Mouse (Mus musculus): ENCODE measurements around the gene Tmem98.

The Tmem98 gene

DNA sequence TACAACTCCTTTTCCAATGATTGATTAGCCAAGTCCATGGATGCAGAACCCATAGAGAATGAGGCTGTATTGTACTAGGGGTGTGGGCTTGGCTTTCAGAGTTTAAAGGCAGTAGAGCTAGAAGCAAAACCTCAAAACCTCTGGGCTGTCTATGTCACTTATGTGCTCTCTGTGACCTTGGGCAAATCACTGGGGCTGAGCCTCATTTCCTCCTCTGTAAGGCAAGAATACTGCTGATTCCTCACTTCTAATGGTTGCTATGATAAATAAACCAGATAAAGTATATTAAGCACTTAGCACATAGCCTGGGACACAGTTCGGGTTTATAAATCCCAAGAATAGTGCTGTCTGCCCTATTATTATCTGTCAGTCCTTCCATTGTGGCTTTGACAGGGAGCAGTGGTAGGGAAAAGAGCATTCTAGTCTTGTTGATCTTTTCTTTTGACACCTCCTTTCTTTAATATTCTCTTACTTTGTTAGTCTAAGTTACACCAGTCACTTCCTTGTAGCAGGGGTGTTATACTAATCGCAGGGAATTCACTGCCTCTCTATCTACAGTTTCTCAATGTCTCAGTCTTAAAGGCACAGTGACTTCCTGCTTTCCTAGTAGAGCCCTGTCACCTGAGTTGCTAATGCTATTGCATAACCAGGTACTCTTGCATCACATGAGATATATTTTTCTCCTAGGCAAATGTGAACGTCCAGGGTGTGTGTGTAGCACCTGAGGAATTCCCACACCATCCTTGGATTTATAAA, 18.1 kb upstream of the Tmem98 start:
- no peak for DNase-seq (ENCODE audit: low spot score)

DNA sequence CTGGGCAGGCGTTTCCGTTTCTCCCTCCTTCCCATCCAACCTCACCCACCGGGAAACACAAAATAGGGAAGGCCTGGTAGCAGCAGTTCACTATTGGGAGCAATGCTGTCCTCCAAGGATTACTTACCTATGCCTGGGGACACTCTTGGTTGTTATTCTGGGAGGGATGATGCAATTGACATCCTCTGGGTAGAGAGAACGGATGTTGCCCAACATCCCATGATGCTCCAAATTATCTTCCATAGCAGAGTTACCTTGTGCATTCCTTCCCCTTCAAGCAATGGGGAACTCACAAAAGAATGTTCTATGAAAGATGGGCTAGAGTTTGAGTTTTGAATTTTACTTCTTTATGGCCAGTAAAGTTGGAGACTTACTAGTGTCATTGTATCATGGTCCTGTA, 16.6 kb upstream of the Tmem98 start:
- no peak for DNase-seq (ENCODE audit: low spot score)

DNA sequence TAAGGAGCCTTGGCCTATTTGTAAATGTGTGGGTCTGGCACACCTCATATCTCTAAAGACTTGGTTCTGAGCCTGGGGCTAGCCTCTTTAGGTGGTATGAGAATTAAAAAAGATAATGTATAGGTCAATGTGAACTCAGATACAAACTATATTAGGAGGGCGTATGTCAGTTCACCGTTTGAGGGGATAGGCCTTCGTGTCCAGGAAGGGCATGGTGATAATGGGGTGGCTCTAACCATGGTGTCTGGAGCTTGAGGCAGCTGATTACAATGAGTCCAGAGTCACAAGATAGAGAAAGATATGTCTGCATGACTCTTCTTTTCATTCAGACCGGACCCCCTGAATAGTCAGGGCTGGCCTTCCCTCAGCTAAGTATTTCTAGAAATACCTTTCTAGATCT, 15.7 kb upstream of the Tmem98 start:
- DNase-seq (ENCODE audit: low spot score), result no peak

DNA sequence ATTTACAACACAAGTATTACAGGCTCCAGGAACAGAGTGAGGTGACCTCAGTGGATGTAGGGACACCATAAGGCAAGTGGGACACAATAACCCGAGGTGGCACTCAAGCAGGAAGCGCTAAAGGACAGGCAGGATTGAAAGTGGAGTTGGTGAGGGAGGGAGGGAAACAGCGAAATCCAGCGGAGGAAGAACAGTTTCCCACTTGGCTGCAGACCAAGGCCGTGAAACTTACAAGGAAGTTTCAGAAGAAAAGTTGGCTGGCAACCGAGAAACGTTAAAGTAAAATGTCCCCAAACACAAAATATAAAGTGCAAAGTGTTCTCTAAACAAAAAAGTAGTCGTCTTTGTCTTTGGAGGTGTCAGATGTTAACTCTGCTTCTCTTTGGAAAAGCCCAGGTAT, 14.5 kb upstream of the Tmem98 start:
- DNase-seq (ENCODE audit: low spot score), result peak; percentile 52

DNA sequence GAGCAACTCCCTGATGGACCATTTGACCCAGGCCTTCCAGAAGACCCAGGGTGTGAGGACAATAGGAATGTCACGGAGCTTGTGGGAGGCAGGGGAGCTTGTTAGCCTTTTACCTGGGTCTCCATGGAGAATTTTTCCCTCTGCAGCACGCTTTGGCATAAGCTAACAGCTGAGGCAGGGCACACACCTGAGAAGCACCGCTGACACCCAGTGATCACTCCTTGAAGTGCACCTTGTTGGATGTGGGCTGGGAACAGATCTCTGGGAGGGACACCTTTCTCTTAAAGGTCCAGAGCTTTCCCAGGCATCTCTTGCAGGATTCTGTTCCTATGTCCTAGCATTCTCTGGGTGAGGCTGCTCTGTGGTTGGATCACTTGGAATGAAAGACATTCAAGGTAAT, 10.0 kb upstream of the Tmem98 start:
- no peak for DNase-seq (ENCODE audit: low spot score)

DNA sequence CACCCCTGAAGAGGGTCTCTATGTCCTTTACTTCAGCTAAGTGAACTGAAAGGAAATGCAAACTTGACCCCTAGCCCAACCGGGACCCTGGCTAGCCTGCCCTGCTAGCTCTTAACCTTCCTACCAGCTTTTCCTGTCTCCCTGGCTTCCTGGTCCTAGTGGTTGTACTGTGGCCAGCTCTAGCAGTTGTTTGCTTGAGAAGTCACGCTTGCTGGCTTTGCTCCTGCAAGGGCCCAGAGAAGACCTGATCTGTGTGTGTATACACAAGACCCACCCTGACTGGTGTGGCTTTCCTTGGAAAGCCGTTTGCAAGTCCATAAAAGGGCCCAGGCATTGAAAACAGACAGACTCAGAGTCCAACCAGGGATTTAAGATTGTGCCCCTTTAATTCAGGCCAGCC, 7.3 kb upstream of the Tmem98 start:
- peak; percentile 23 for DNase-seq (ENCODE audit: low spot score)

DNA sequence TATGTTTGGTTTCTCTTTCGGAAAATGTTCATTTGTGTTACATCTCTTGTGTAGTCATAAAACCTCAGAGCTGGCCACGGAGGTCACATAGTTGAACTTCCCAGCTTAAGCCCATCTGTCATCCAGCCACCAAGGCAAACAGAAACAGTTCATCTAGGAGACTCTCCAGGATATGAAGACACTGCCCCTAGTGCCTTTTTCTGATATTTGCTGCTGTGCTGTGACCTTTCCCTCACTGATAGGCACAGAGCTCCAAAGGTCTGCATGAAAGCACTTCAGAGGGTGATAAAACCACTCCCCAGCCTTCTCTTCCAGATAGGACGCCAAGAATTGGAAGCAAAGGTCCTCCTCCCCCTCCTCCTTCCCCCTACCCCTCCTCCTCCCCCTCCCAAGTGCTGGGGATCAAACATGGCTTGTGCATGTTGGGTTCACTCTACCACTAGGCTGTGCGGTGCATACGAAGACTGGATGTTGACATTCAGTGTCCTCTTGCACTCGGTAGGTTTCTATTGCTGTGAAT, 1.4 kb upstream of the Tmem98 start:
- peak; percentile 35 for DNase-seq (ENCODE audit: low spot score)

DNA sequence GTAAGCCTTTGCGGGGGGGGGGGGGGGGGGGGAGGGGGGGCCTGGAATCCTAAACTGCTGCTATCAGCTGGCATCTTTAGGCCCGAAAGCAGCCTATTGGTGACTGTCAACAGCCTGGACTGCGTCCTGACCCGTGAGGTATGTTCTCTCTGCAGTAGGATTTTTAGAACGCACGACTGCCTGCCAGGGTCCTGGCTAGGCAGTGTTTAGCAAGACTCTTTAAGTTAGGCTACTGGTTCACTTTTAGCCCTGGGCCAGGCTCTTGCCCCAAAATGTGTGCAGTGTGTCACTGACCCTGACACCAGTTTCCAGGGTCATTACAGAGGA, 346 bp upstream of the Tmem98 start:
- DNase-seq (ENCODE audit: low spot score), result no peak

DNA sequence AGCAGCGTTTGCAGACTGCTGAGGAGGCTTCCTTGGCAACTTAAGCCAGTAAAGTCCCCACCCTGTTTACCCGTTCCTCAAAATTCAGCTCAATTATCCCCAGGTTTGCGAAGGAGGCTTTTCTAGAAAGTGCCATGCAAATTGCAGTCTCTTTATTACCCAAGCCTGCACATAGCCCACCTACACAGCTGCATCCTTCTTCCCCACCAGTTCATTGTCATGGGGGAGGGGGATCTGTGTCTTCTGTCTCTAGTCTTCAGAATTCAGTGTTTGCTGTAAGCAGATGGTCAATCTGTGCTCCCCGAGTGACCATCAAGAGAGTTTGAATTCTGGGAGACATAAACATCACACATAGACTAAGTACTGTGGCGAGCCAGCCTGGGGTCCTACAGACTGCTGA, 1.2 kb downstream of the Tmem98 start:
- no peak for DNase-seq (ENCODE audit: low spot score)

DNA sequence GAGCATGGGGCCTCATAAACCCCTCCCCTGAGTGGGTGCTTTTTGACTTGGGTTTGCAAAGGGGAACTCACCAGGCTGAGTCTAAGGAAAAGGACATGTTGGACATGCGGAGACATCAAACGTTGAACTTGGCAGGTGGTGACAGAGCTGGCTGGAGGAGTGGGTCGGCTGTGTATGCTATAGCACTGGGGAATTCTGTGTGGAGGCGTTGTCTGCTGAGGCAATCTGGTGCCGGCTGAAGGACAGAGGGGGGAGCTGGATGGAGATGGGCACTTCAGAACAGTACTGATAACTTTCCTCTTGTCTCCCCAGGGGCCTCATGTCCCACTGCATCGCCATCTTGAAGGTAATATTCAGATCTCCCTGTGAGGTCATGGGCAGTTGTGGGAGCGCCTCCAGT, 5.4 kb downstream of the Tmem98 start:
- no peak for DNase-seq (ENCODE audit: low spot score)

DNA sequence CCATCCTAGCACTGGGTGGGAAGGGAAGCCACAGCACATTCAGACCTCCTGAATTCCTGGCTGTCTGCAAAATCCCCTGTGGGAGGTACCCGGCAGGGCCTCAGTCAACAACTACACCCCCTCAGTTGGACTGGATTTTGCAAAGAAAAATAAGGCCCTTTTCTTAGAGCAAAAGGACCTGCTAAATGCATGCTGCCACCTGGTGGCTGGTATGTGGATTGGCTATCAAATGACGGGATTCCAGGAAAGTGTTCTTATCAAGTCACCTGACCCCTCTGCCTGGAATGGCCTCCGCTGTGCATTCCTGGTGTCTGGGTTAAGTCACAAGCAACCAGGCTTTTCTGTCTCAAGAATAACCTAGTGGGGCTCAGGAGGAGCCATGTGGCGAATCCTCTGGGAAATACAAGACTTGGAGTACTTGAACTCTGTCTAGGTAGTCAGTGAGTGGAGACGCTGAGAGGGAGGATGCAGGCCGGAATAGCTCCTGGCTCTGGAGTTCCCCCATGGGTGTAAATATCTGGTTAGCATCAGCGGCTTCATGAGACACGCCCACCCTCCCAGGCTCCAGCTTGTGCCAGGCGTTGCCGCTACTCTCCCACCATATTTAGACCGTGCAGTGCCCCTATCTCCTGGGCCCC, 8.2 kb downstream of the Tmem98 start:
- DNase-seq (ENCODE audit: low spot score), result peak; percentile 71

DNA sequence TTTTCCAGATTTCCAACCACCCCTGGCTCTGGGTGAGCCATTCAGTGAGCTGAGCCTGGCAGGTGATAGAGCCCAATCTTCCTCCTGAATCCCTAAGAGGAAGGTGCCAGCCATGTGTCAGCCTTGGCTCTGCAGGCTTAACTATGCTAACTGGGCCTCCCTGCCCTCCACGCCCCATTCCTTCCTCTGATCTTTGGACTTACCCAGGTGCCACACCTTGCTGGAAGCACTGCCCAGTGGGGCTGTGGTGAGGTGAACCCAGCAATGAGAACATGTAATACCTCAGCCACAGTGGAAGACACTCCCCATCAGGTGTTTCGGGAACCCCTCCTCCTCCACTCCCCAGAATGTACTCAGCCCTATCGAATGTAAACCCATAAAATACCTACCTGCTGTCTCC, 10.1 kb downstream of the Tmem98 start:
- no peak for DNase-seq (ENCODE audit: low spot score)

DNA sequence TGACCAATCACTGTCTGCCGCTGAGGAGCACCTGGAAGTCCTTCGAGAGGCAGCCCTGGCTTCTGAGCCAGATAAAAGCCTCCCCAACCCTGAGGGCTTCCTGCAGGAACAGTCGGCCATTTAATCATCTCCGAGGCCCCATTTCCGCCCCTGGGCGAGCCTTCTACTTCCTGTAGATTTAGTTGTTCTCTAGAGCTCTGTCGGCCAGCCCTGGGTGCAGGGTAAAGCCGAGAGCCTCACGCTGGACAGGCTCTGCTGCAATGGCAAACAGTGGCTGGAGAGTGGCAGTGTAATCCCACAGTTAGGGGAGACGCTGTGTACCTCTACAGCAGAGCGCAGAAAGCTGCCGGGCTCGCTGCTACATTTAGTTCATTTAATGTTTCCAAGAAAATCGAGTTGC, 11.3 kb downstream of the Tmem98 start:
- no peak for DNase-seq (ENCODE audit: low spot score)

DNA sequence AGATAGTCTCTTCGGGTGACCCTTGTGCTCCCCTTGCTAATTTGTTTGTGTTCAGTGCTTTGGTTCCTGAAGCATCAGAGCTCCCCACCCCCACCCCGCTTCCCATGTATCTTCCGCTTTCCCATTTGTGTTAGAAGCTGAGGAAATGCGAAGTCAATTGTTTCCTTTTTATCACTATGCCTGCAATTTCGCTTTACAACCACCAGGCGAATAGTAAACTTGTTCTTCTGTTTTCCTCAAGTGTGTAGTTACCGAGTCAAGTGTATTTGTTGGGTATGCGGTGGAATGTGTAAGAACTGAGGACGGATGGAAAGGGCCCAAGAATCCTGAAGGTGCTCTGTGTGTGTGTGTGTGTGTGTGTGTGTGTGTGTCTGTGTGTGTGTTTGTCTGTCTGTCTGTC, 11.8 kb downstream of the Tmem98 start:
- no peak for DNase-seq (ENCODE audit: low spot score)

DNA sequence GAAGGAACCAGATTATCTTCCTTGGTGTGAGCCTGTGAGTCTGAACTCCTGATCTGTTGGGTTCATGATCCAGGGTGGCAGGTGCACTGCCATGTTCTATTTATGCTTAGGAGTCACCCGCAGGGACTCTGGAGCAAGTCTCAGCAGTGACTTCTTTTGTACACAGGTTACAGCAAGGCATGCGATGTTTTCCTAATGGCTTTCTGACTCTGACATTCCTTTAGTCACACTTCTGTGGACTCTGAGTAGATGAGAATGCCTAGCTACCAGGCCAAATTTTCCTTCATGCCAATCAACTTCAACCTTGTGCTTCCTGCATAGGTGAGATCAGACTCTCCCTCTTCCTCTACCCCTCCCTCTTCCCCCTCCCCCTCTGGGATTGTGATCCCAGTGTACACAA, 25.4 kb downstream of the Tmem98 start:
- DNase-seq (ENCODE audit: low spot score), result no peak

DNA sequence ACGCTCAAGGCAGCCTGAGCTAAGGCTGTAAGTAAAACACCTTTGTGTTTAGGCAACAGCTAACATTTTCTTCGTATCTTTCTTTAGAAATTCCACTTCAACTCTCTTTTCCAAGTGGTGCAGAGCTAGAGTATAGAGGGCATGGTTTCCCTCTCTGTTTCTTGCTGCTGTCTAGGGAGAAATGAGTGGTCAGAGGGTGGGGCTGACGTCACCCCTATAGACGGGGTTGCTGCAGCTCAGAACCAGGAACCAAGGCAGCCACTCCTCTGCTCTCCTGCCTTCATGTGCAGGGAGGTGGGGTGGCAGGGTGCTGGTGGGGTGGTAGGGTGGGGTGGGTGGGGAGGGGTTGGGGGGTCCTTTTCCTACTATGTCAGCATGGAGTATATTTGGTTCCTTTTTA, 25.9 kb downstream of the Tmem98 start:
- no peak for DNase-seq (ENCODE audit: low spot score)

DNA sequence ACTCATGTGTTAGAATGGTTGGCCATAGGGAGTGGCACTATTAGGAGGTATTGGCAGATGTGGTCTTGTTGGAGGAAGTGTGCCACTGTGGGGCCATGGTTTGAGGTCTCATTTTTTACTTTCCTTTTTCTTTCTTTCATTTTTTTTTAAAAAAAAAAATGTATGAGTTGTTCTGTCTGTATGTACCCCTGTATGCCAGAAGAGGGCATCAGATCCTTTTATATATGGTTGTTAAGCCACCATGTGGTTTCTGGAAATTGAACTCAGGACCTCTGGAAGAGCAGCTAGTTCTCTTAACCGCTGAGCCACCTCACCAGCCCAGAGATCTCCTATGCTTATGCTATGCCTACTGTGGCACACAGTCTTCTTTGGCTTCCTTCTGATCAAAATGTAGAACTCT, 28.7 kb downstream of the Tmem98 start:
- no peak for DNase-seq (ENCODE audit: low spot score)

DNA sequence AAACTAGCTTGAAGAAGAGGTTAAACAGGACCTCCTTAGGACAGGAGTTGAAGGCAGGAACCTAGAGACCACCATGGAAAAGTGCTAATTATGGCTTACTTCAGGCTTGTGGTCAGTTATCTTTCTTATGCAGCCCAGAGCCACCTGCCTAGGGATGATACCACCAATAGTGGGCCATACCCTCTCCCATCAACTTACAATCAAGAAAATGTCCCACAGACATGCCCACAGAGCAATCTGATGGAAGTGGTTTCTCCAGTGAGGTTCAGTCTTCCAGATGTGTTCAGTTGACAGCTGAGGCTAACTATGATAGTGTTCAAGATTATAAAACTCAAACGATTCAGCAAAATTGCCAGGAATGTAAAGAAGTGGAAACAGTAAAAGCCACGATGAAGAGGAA, 33.5 kb downstream of the Tmem98 start:
- DNase-seq (ENCODE audit: low spot score), result no peak

DNA sequence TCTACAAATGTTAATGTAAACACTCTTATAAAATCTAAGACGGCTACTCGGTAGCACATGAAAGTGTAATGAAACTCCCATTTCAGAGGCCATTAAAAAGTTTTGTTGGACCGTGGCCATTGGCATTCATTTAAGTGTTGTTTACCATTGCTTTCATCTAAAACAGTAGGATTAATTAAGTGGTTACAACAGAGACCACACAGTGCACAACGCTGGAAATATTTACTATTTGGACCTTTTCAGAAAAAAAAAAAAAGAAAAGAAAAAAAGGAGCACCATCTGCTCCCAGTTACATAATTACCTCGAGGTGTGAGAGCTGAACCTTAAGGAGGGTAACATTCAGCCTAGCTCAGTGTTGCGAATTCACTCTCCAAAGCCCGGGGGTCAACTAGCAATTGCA, 35.5 kb downstream of the Tmem98 start:
- DNase-seq (ENCODE audit: low spot score), result no peak

DNA sequence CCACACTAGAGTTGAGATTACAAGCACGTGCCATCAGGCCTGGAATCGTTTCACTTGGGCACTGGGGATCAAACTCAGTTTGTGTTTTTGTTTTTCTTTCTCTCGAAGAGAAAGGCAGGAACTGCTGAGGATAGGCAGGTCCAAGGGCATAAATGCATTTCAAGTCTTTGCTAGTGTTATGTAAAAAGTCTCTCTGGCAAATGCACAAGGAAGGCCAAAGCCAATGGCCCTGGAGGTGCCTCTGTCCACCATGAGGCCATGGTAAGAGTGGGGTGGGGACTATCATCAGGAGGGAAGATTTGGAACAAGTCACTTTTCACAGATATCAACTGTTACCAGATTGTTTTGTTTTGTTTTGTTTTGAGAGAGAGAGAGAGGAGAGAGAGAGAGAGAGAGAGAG, 36.1 kb downstream of the Tmem98 start:
- DNase-seq (ENCODE audit: low spot score), result peak; percentile 3

DNA sequence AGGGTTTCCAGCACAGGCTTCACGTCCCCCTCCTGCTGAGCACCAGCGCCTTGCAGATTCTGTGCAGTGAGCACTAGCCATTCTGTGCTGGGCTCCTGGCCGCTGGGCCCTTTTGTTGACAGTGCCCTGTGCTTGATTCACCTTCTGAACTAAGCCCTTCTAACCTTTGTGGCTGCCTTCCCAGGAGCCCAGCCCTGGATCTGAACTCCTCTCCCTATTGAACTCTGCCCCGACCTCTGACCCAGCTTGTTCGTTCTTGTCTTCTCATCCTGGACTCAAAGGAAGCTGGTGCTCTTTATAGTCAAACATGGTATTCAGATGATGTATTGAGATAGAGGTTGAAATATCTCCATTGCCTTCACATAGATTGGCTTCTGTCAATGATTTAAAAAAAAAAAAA, 38.2 kb downstream of the Tmem98 start:
- DNase-seq (ENCODE audit: low spot score), result no peak

DNA sequence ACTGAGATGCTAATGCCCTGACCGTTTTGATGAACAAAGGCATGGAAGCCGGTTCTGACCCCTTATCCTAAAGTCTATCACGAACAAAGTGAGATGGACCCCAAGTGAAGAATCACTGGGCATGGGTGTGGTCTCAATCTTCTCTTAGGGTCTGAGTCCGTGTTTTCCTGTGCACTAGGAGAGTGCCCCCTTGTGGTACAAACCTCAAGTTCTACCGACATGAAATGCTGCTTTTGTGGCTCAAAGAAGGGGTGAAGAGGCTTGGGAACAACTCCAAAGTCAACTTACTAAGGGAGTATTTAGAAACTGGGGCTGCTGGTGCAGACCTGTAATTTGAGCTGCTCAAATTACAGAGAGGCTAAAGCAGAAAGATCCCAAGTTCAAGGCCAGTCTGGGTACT, 41.9 kb downstream of the Tmem98 start:
- DNase-seq (ENCODE audit: low spot score), result peak; percentile 20

DNA sequence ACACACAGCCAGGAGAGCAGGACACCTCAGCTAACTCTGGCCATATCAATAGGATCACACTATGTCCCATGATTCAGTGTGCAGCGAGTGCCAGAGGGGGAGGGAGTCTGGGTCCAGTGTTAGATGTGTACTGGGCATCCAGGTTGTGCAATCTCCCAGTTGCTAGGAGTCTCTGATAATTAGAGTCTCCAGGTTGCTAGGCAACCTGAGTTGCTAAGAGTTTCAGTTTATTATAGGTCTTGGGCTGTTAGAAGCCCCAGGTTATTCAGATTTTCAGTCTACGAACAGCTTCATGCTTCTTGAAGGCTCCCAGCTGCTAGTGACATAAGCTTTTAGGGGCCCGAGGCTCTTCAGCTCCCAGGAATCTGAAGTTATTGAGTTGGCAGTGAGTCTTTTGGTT, 43.0 kb downstream of the Tmem98 start:
- no peak for DNase-seq (ENCODE audit: low spot score)

DNA sequence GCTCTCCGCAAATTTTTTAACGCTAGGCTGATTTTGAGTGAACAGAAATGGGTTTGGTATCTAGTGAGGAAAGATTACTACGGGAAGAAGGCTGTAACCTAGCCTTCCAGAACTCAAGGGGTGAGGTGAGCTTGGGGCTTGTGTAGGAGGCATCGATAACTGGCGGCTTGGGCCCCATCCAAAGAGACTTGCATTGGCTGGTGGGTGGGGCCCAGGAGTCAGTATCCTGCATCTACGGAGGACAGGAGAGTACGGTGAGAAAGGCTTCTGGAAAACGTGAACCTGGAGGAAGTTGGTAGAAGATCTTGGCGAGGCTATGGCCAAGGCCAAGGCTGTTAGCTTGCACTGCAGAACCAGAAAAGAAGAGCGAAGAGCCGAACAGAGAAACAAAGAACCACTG, 44.5 kb downstream of the Tmem98 start:
- DNase-seq (ENCODE audit: low spot score), result no peak

Measured in adipocyte (in vitro differentiated cells).